Mouse (Mus musculus): ENCODE data around the gene Smoc1. TPM values are rescaled to one million over a fixed set of nuclear protein-coding genes. Genes with fewer than 3 reads are reported as not detected.
A peak's percentile ranks its signal among the peaks of the same experiment; 100 is the strongest.

The Smoc1 gene
- polyA plus RNA-seq, 1 experiment: 51.5 TPM

DNA sequence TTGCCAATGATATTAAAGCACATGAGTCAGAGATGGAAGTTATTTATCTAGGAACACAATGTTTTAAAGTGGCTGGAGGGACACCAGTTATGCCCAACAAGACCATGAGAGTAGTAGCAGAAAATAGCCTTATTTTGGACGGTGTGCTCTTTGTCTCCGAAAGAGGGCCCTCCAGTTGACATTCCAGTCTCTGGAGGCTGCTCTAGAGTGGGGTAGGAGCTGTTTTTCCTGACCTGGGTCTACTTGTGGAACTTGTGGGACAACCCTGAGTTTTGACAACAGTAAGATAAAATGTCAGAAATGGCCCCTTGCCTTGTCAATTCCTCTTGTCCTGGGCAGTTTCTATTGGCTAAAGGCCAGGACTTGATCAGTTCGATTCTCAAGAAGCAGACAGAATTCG lies 104.5 kb downstream of the Smoc1 start:
- no peak for DNase-seq (ENCODE audit: low read depth)

DNA sequence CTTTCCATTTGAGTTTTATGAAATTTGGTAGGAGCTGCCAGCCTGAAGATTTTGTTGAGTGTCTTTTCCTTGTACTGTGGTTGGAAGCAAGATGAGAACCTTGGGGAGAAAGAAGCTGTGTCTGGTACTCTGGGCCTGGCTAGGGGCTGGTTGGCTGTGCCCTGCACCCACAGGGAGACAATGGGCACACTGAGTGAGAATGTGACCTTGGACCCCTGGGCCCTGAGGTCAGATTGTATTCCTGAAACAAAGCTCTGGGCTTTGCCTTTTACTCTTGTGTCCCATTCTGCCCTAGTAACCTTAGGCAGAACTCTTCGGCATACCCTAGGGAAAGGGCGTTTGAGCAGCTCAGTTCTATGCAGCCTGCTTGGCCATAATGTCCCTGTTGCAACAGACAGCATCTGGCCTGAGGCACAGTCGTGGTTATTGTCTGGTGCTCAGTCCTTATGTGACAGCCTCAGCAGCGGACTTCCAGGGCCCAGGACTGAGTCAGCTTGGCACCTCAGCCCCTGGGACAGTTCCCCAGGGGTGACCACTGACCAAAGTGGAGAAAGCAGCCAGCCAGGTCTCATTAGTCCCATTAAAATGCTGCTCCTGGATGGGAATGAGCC lies 106.6 kb downstream of the Smoc1 start:
- DNase-seq (ENCODE audit: low read depth): no peak

DNA sequence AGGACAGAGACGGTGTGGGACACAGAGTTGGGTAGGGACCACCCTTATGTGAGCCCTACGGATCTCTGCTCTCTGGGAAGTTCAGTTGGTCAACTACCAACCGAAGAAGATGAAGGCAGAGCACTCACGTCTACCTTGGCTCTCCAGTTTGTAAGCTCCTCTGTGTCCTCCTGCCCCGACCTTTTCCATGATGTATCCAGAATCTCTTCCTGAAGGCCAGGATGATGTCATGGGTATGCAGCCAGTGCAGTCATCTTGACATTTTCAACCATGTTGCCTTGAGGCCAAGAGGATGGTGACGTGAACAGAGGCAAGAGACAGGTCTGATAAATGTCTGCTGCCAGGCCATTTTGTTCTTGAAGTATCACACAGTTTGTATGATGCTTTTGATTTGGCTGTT lies 111.6 kb downstream of the Smoc1 start:
- no peak for DNase-seq (ENCODE audit: low read depth)

DNA sequence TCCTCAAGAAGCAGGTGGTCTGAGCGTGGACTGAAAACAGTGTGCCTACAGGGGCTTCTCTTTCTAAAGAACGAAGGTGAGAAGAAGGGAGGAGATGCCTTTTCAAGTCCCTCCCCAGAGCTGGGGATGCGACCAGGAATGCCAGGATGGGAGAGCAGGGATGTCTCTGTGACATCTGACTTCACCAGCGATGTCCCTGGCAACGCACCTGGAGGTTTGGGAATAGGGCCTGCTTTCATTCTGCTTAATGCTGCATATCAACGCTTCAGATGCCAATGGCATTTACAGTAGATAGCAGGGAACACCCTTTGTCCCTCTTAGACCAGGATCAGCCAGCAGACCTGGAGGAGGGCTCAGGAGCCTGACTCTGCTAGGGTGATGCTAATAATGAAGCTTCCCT lies 112.9 kb downstream of the Smoc1 start:
- DNase-seq (ENCODE audit: low read depth): no peak

DNA sequence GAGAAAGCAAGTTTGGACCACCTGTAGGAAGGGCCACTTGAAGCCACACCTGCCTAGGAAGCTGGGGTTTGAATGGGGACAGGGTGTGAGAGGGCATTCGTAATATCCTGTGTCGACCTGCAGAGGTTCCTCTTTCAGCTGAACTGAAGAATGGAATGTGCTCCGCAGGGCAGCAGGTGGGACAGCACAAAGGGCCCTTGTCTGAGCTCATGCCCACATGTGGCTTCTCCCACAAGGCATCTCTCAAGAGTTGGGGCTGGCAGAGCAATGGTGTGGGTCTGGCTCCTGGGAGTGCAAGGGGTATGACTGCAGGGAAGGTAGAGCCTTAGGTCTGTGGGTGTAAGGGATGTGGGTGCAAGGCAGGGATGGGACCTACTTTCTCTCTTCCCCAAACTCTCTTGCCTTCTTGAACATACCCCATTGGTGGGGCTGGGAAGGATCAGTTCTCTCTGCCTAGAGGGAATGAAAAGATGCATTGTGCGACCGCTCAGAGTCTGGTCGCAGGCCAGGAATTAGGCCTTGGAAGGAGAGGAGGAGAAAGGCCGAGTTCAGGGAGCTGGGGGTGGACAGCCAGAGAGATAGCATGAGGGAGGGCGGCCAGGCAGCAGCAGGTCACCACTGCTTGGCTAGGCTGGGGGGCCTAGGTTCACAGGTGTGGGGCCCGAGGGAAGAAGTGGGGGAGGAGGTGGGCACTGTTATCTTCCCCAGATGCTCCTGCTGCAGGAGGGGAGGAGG lies 114.2 kb downstream of the Smoc1 start:
- DNase-seq (ENCODE audit: low read depth): no peak

DNA sequence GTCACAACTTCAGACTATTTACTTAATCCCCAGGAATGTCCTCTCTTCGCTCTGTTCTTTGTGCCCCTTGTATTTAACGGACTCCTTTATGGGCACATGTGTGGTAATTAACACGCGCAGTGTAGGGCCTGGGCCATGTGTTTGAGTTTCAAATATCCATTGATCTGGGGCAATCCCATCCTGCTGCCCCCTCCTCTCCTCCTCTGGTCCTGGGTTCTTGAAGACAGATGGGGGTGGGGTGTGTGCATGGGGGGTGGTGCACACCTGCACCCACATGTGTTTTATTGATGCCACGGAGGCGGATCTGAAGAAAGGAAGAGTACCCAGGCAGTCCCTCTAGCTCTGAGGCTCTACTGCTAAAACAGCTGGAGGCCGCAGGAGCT lies 114.7 kb downstream of the Smoc1 start:
- no peak for DNase-seq (ENCODE audit: low read depth)

DNA sequence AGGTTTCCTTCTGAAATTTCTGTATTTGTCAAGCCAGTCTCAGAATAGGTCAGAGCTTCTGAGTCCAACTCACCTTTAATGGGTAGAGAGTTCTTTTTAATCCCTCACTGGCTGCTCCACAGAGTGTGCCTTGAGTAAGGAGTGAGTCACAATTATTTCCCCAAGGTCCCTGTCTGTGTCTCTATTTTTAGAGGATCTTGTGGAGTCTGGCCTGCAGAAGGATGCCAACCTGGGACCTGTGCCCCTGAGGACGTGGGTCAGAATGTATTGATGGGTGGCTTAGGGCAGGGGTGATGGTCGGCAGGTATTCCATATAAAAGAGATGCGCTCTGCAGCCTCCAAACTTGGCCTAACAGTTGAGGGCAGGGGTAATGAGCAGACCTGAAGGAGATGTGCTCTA lies 115.6 kb downstream of the Smoc1 start:
- no peak for DNase-seq (ENCODE audit: low read depth)

DNA sequence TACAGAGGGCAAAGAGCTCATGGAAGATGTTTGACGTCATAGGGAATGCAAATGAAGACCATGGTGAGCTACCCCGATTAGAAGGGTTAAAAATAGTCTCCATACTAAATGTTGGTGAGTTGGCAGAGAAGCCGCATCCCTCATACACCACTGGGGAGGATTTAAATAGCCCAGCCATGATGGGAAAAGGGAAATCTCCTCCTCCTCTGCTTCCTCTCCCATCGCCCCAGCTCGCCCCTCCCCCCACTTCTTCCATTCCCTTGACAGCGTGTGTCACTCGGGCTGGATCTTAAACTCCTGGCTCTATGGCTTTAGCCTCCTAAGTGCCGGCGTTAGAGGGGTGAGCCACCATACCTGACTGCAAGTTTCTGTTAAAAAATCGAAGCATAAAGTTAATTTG lies 117.6 kb downstream of the Smoc1 start:
- DNase-seq (ENCODE audit: low read depth): no peak

DNA sequence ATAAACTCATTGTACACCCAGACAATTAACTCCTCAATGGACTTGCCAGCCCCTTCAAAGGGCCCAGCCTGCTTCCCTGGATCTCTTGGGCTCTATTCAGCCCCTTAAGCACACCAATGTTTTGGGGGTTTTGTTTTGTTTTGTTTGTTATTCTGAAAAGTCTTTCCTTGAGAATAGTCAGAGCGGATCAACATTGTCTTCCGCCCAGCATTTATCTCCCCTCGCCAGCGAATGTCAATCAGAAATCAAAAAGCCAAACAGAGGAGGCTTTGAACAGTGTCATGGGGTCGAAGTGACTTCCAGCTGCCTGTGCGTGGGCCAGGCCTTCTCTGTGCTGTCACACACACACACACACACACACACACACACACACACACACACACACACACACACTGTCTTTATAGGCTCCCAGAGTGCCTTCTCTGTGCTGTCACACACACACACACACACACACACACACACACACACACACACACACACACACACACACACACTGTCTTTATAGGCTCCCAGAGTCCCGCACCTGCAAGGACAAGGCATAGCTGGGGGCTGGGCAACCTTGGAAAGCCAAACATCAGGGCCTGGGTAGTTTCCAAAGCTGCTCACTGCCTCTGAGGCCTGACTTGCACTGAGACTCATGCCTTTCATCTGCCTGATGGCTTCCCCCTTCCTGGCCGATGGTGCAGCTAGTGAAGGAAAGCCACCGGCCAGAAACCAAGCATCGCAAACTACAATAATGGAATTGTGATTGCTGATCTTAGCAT lies 120.0 kb downstream of the Smoc1 start:
- no peak for DNase-seq (ENCODE audit: low read depth)

DNA sequence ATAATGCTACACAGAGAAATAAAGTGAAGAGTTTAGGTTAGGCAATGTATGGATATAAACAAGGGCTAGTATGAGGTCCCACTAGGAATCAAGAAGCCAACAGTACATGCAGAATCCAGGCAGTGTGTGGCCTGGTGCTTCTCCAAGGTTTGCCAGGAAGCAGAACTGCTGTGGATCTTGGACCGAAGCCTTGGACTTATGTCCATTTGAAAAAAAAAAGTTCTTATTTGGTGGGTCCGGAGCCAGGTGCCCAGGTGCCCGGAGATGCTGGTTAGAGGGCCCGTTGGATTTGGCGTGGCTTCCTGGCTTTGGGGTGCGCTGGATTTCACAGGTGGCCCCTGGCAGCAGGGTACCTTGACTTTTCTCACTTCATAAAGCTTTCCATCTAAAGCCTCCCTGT lies 121.3 kb downstream of the Smoc1 start:
- DNase-seq (ENCODE audit: low read depth): no peak

DNA sequence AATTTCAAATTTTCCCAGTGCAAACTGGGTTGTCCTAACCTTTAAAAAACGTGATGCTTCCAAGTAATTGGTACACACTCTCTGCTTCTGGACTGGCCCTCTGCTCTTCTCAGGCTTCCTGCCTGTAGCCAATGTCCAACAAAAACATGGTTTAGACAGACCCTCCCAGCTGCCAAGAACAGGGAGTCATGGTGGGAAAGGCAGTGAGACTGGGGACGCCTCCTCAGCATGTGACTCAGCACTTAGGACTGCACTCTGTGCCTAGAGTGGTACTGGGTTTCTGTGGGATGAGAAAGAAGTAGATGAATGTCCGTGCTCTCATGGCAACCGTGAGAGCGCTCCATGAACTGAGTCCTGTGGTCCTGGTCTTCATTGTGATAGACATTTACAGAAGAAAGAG lies 124.3 kb downstream of the Smoc1 start:
- DNase-seq (ENCODE audit: low read depth): no peak

DNA sequence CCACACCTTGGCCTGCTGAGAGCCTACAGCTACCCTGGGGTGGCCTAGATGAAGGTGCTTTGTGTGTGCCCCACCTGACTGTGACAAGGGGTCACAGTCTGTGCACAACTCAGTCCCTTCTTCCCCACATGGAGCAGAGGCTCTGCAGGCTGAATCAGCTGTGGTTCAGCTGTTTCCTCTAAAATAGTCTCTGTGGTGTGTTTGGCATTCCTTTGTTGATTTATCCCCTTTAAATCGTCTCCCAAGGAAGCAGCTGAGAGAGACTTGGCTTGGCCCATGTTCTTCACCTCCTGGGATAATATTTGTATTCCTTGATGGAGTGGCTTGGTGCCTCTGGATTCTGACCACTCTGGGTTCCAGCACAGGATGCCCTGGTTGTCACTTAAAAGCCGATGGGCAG lies 125.5 kb downstream of the Smoc1 start:
- no peak for DNase-seq (ENCODE audit: low read depth)

DNA sequence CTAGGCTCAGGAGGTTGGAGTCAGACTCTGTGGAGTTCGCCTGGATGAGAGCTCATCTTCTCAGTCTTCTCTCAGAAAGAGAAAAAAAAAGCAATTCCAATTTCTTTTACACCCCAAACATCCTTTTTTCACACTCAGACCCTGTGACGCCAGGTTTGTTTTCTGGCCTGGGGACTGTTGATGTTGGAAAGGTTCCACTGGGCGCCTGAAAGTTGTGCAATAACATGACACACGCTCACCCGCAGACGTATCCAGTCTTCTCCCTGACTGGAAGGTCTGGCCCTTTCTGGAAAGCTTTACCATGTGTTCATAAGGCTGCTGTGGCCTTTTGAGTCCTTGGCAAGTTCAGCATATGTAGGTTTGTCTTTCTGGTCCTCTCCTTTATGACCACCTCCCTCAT lies 129.1 kb downstream of the Smoc1 start:
- DNase-seq (ENCODE audit: low read depth): no peak

DNA sequence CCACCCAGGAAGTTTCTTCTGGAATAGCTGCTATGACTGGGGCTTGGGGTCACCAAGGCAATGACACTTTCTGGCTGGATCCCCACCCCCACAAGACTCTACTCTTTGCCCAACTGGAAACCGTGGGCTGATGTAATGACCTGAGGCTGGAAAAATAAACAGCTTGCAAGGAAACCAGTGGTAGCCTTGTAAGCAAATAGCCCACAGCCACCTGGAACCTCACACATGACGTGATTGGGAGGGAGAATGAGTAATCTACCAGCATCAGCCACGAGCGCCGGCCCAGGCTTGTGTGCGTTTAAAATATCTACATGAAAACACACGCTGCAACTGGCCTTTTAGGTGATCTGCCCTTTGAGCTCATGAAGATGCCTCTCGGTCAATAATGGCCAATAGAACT lies 130.2 kb downstream of the Smoc1 start:
- no peak for DNase-seq (ENCODE audit: low read depth)

DNA sequence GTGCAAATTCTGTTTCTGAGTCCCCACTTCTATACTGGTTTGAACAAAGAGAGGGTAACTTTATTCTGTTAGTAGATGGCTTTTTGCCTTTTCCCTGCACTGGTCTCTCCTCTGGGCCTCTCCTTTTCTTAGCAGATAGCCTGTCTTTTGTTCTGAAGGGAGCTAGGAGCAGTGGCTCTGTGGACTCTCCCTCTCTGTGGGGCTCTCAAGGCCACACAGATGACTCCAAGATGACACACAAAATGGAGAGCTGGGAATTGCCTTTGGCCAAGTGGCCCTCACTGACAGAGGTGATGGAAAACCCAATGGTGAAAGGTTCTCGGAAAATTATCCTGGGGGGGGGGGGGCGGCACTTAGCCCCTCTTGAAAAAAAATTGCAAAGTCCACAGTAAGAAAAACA lies 133.3 kb downstream of the Smoc1 start:
- no peak for DNase-seq (ENCODE audit: low read depth)

DNA sequence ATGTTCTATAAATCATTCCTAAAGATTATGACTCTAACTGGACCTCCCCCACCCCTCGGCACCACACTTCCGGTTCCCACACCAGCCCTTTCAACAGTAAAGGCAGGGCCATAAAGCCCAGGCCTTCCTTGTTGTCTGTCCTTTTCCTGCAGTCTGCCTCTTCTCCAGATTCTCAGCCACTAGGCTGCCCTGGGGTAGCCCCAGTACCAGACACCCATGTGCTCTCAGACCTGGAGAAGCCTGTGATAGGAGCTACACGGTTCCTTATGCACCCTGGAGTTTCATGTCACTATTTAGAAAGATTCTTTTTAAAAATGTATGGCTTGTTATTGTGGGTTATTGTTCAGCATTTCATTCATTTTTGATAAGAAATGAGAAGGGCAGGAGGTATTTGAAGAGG lies 133.8 kb downstream of the Smoc1 start:
- DNase-seq (ENCODE audit: low read depth): no peak

DNA sequence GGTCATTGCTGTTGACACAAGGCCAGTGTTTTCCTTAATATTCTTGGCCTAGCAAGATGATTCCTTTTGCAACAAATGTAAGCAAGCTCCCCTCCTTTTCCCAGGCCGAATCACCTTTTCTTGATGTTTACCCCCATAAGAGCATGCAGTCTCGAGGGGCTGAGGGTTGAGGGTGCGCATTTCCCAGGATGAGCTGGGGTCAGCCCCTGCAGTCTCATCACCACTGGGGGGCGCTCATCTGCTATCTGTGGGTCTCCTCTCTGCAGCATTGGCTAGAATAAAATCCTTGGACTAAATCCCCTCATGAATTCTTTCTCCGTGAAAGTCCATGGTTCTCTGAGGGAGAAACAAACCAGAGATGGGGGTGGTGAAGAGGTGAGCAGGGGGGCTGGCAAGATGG lies 134.2 kb downstream of the Smoc1 start:
- no peak for DNase-seq (ENCODE audit: low read depth)

DNA sequence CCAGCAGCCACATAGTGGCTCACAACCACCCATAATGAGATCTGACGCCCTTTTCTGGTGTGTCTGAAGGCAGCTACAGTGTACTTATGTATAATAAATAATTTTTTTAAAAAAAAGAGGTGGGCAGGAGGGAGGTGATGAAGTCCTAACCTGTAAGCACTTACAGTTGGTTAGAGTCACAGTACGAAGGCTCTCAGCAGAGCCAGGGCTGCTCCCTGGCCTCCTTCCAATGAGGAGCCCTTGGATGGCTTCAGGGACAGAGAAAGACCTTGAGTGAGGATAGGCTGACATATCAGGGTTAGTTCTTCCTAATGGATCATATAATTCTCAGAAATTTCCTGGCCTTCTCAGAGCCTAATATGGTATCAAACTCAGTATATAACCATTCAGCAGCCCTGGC lies 134.7 kb downstream of the Smoc1 start:
- DNase-seq (ENCODE audit: low read depth): no peak

DNA sequence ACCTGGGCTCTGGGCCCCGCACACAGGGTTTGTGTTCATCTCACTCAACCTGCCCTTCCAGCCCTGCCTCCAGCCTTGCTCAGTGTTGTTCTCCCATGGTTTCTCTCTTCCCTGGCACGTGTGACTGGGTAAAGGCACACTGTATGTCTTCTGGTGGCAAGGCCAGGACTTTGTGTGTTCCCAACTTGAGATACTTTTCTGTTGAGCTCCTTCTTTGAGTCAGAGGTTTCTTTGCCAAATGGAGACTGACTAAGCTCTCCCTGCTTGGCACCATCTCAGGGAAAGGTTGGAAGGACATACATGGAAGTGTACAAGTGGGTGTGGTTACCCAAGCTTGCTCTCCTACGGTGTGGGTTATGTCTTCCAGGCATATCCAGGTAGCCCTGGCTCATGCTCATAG lies 136.5 kb downstream of the Smoc1 start:
- DNase-seq (ENCODE audit: low read depth): peak; percentile 49

DNA sequence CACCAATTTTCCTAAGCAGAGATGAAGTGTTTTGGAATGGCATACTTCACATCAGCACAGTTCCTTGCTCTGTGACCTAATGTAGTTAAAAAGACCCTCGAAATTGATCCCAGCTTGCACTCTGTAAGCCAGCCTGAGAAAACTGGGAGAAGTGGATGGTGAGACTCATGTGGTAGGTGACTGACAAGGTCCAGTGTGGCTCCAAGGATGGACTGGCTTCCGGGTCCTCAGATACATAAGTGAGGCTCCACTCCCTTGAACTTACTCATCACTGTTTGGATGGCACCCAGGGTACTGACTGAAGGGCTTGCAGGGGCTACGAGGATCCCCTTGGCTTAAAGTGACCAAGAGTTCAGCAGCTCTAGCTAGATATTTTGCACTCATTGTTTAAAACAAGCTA lies 137.0 kb downstream of the Smoc1 start:
- DNase-seq (ENCODE audit: low read depth): no peak

DNA sequence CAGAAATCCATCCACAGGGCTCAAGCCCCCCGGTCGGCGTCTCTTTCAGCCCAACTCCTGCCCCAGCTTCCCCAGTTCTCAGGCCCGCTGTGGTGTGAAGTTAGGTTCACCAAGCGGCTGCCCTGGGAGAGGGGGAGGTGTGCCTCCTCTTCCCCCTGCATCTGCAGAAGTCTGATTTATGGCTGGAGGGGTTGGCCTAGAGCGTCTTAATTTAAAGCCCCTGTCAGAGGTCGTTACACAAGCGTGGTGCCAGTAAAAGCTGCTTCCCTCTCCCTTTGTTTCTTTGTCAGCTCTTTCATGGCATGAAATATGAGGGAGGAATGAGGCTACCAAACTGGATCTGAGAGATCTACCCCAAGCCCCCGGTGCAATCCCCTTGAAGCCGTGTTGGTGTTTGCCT lies 139.5 kb downstream of the Smoc1 start:
- no peak for DNase-seq (ENCODE audit: low read depth)

DNA sequence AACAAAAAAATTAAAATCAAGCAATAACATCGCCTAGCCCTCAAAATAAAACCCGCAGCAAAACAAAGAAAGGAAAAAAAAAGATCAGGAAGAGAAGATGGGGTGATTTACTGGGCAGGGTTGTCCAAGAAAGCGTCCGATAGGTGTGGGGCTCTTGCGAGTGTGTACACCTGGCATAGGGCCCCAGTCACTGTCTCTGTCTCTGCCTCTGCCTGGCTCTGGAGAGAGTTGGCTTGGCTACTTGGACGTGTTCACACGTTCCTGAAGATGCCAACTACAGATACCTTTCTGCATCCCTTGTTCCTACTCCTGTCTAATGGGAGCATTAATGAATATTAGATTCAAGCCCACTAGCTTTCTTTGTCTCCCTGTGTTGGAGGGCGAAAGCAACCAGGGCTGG lies 140.0 kb downstream of the Smoc1 start:
- DNase-seq (ENCODE audit: low read depth): no peak

DNA sequence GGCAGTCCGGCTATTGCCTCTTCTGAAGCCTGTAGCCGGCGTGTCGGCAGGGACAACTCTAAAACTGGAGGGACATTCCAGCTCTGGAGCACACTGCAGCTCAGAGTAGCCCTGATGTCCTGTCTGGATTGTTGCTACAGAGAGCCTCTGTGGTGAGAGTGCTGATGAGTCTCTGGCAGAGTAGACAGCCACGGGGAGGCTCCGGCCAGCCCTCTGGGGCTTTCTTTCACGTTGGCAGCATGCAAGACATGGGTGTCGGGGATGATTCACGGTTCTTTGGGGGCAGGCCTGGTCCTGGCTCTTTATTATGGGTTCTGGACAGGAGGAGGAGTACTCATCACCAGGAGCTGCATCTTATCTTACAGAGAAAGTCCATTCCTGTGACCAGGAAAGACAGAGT lies 140.5 kb downstream of the Smoc1 start:
- no peak for DNase-seq (ENCODE audit: low read depth)
